Mouse (Mus musculus) MEL (cell line): ENCODE measurements around the gene D17H6S53E.

Experiments
- CTCF ChIP-seq, 3 experiments: IDR thresholded peaks in 2 of 3; conservative IDR thresholded peaks in 1 of 3; 2 replicates each; pipeline ENCODE4 v1.5.1; 2011 to 2012; ENCODE audit warnings: low read length in 3 of 3, low read depth in 2 of 3, mild to moderate bottlenecking in 2 of 3, improper control_type of control experiment in 1 of 3, inconsistent platforms in 1 of 3, mixed read lengths in 1 of 3, moderate library complexity in 1 of 3; ENCODE audit not compliant: control insufficient read depth in 1 of 3, insufficient read depth in 1 of 3, poor library complexity in 1 of 3, severe bottlenecking in 1 of 3
- MAZ ChIP-seq: IDR thresholded peaks from 2 replicates; pipeline ENCODE4 v1.6.1; 2012; ENCODE audit warnings: low read depth, mild to moderate bottlenecking, inconsistent platforms, low read length, improper control_type of control experiment

DNA sequence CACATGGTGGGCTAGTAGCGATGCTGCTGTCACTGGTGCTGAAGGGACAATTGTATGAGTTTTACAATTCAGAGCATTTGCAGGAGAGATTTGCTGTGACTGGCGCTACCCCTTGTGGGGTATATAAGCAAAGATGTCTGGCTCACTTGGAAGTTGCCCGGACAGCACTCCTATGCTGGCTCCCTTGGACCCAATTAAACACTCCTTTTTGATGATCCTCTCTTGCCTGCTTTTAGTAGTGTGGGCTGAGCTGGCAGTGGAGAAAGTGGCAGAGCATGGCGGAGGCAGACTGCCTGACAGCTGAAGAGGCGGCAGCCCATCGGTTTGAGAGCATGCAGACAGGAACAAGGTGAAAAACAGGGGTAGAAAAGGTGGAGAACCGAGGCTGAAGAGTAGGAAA lies 41.6 kb downstream of the D17H6S53E start:
- TF ChIP-seq MAZ (no peak), CTCF (IDR thresholded peaks at IDR 0.05 in 2 of 3, conservative IDR thresholded peaks at IDR 0.05 in 1 of 3; ENCODE audit: control insufficient read depth in 1 of 3, insufficient read depth in 1 of 3, low read depth in 2 of 3, low read length in 3 of 3, poor library complexity in 1 of 3, severe bottlenecking in 1 of 3) (no peak)
